Mouse (Mus musculus): ENCODE measurements around the gene Folr1.

DNA sequence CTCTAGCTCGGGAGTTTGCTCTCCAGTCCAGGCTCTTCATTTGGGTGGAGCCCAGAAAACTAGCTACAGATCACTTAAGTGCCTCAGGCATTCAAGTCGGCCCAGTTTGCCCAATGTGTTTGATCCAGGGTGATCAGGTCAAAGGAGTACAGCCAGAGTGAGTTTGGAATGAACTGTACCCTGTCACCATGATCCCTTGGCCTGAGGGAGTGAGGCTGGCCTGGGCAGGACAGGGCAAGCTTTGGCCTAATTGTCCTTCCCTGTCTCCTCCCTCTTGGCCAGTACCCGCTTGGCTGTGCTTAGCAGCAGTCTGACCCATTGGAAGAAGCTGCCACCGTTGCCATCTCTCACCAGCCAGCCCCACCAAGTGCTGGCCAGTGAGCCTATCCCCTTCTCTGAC lies 39.5 kb upstream of the Folr1 start:
- no peak for TF ChIP-seq CTCF (IDR thresholded peaks at IDR 0.05; ENCODE audit: control insufficient read depth, insufficient read depth, insufficient replicate concordance, low read depth, low read length)
- TF ChIP-seq POLR2A (IDR thresholded peaks at IDR 0.05; ENCODE audit: control insufficient read depth, low read depth, low read length) = no peak

Measured in testis, adult 2 months (tissue).